Mouse (Mus musculus): ENCODE data around the gene Isoc2a. TPM values are rescaled to one million over a fixed set of nuclear protein-coding genes. Genes with fewer than 3 reads are reported as not detected.

Gene Isoc2a
- total RNA-seq, 1 experiment: 16.1 TPM

DNA sequence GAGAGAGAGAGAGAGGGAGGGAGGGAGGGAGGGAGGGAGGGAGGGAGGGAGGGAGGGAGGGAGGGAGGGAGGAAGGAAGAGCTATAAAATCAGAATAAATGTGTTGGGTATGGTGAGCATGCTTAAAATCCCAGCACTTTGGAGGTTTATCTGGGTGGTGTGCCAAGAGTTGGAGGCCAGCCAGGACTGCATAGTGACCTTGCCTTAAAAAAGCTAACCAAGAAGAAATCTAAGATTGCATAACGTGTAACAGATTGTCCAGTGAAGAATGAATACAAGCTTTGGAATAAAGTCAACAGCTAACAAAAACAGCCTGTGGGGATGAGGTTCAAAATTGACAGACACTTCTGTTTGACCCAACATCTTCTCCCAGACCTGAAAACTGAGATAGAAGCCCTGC lies 13.9 kb upstream of the Isoc2a start:
- H3K9ac ChIP-seq (ENCODE audit: insufficient read depth, low read depth, low read length, poor library complexity, severe bottlenecking): no peak overlapping the region
- H3K36me3 ChIP-seq (ENCODE audit: control insufficient read depth, insufficient read depth, low read length, poor library complexity, severe bottlenecking): no peaks in the 10 kb centered on the region
- peaks cover 6 to 7% of the 10 kb centered on the region in 2 experiments; a peak in 3 of 4 replicates for H3K4me1 ChIP-seq (ENCODE audit: control insufficient read depth in 2 of 2, insufficient read depth in 2 of 2, low read length in 2 of 2, poor library complexity in 1 of 2)
- H3K9me3 ChIP-seq (ENCODE audit: control insufficient read depth, insufficient read depth, low read depth, low read length): no peaks in the 10 kb centered on the region
- TF ChIP-seq HCFC1 (IDR thresholded peaks at IDR 0.05; ENCODE audit: borderline replicate concordance, insufficient read depth, low read length) (no peak), CHD2 (IDR thresholded peaks at IDR 0.05; ENCODE audit: low read depth, low read length) (no peak), MAFK (IDR thresholded peaks at IDR 0.05; ENCODE audit: insufficient read depth, low read depth, low read length) (no peak), ZC3H11A (IDR thresholded peaks at IDR 0.05; ENCODE audit: borderline replicate concordance, low read depth, low read length) (no peak), ZNF384 (IDR thresholded peaks at IDR 0.05; ENCODE audit: low read depth, low read length) (no peak)
- in situ Hi-C loops (cut with MboI; ENCODE audit: low sequenced_read_pairs in 2 of 2, unreplicated experiment in 2 of 2): no loop called here
- DNase-seq (ENCODE audit: low read depth, low spot score): no peak
- no peak overlapping the region for H3K4me3 ChIP-seq (ENCODE audit: insufficient read depth in 1 of 2, low read depth in 1 of 2, low read length in 2 of 2, poor library complexity in 1 of 2, severe bottlenecking in 1 of 2)
- no peak overlapping the region for H3K27ac ChIP-seq (ENCODE audit: insufficient read depth, low read depth, low read length, poor library complexity, severe bottlenecking)

DNA sequence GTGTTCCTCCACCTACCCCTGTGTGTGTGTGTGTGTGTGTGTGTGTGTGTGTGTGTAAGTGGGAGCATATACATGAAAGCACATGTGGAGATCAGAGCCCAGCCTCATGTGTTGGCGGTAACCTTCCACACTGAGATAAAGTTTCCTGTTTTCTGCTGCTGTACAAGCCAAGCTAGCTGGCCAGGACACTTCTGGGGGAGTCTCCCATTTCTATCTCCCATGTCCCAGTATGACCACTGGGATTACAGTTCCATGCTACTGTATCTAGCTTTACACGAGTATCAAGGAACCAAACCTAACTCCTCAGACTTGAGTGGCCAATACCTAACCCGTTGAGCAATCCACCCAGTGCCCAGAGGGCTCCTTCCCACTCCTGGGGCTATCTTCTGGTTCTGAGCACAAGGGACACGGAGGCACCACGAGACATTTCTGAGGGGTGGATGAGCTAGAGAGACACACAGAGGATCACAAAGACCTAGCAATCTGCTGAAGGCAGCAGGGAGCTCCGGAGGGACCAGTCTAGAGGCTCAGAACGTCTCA lies 13.3 kb upstream of the Isoc2a start:
- peaks cover 6 to 7% of the 10 kb centered on the region in 2 experiments; a peak in 3 of 4 replicates for H3K4me1 ChIP-seq (ENCODE audit: control insufficient read depth in 2 of 2, insufficient read depth in 2 of 2, low read length in 2 of 2, poor library complexity in 1 of 2)
- no peak overlapping the region for H3K9ac ChIP-seq (ENCODE audit: insufficient read depth, low read depth, low read length, poor library complexity, severe bottlenecking)
- in situ Hi-C loops (cut with MboI; ENCODE audit: low sequenced_read_pairs in 2 of 2, unreplicated experiment in 2 of 2): no loop called here
- no peak for TF ChIP-seq ZNF384 (IDR thresholded peaks at IDR 0.05; ENCODE audit: low read depth, low read length)
- TF ChIP-seq ZC3H11A (IDR thresholded peaks at IDR 0.05; ENCODE audit: borderline replicate concordance, low read depth, low read length): no peak
- TF ChIP-seq MAFK (IDR thresholded peaks at IDR 0.05; ENCODE audit: insufficient read depth, low read depth, low read length): no peak
- TF ChIP-seq HCFC1 (IDR thresholded peaks at IDR 0.05; ENCODE audit: borderline replicate concordance, insufficient read depth, low read length): no peak
- TF ChIP-seq CHD2 (IDR thresholded peaks at IDR 0.05; ENCODE audit: low read depth, low read length): no peak
- no peaks in the 10 kb centered on the region for H3K9me3 ChIP-seq (ENCODE audit: control insufficient read depth, insufficient read depth, low read depth, low read length)
- no peak overlapping the region for H3K4me3 ChIP-seq (ENCODE audit: insufficient read depth in 1 of 2, low read depth in 1 of 2, low read length in 2 of 2, poor library complexity in 1 of 2, severe bottlenecking in 1 of 2)
- no peak overlapping the region for H3K27ac ChIP-seq (ENCODE audit: insufficient read depth, low read depth, low read length, poor library complexity, severe bottlenecking)
- DNase-seq (ENCODE audit: low read depth, low spot score): no peak
- no peaks in the 10 kb centered on the region for H3K36me3 ChIP-seq (ENCODE audit: control insufficient read depth, insufficient read depth, low read length, poor library complexity, severe bottlenecking)

DNA sequence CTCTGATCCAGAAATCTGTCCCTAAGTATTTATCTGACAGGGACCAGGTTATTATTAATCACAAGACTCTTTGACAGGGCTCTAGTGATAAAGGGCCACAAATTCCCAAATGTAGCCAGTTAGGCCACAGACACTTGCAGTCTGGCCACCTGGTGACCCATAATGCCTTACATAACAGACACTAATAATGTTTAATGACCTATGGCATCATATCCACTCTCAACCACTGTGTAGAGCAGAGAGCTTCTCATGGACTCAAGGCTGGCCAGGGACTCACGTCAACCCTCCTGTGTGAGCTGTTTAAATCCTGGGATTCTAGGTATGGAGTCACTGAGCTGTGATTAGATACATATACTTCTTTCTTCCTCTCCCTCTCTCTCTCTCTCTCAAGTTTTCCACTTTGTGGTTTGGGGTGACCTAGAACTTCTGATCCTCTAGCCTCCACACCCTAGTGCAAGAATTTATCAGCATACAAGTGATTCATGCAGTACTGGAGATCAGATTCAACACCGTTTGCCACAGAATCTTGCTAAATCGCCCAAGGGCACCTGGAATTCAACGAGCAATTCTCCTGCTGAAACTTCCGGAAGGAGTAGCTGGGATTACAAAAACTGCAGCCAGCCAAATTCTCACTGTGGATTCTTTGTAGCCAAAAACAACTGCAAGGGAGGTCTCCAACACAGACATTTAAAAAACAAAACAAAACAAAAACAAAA lies 12.7 kb upstream of the Isoc2a start:
- peaks cover 6 to 7% of the 10 kb centered on the region in 2 experiments; a peak in 3 of 4 replicates for H3K4me1 ChIP-seq (ENCODE audit: control insufficient read depth in 2 of 2, insufficient read depth in 2 of 2, low read length in 2 of 2, poor library complexity in 1 of 2)
- H3K9ac ChIP-seq (ENCODE audit: insufficient read depth, low read depth, low read length, poor library complexity, severe bottlenecking): no peak overlapping the region
- H3K36me3 ChIP-seq (ENCODE audit: control insufficient read depth, insufficient read depth, low read length, poor library complexity, severe bottlenecking): no peaks in the 10 kb centered on the region
- in situ Hi-C loops (cut with MboI; ENCODE audit: low sequenced_read_pairs in 2 of 2, unreplicated experiment in 2 of 2): no loop called here
- no peak for DNase-seq (ENCODE audit: low read depth, low spot score)
- no peaks in the 10 kb centered on the region for H3K9me3 ChIP-seq (ENCODE audit: control insufficient read depth, insufficient read depth, low read depth, low read length)
- no peak overlapping the region for H3K4me3 ChIP-seq (ENCODE audit: insufficient read depth in 1 of 2, low read depth in 1 of 2, low read length in 2 of 2, poor library complexity in 1 of 2, severe bottlenecking in 1 of 2)
- TF ChIP-seq ZC3H11A (IDR thresholded peaks at IDR 0.05; ENCODE audit: borderline replicate concordance, low read depth, low read length): no peak
- TF ChIP-seq ZNF384 (IDR thresholded peaks at IDR 0.05; ENCODE audit: low read depth, low read length): no peak
- no peak for TF ChIP-seq HCFC1 (IDR thresholded peaks at IDR 0.05; ENCODE audit: borderline replicate concordance, insufficient read depth, low read length)
- no peak for TF ChIP-seq CHD2 (IDR thresholded peaks at IDR 0.05; ENCODE audit: low read depth, low read length)
- no peak for TF ChIP-seq MAFK (IDR thresholded peaks at IDR 0.05; ENCODE audit: insufficient read depth, low read depth, low read length)
- no peak overlapping the region; the same call in 1 of the 2 replicates for H3K27ac ChIP-seq (ENCODE audit: insufficient read depth, low read depth, low read length, poor library complexity, severe bottlenecking)

DNA sequence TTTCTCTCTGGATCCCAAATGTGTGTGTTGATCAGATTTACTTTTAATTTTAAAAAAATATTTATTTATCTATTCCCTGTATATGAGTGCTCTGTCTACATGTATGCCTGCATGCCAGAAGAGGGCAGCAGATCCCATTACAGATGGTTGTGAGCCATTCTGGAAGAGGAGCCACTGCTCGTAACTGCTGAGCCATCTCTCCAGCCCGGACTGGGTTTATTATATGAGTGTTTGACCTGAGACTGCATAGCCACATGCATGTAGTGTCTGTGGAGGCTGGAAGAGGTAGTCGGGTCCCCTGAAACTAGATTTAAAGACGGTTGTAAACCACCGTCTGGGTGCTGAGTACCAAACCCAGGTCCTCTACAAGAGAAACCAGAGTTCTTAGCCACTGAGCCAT lies 11.9 kb upstream of the Isoc2a start:
- Histone ChIP-seq H3K4me3 (ENCODE audit: insufficient read depth in 1 of 2, low read depth in 1 of 2, low read length in 2 of 2, poor library complexity in 1 of 2, severe bottlenecking in 1 of 2) (peak overlapping the region; percentile 61 to 91), H3K9me3 (ENCODE audit: control insufficient read depth, insufficient read depth, low read depth, low read length) (no peaks in the 10 kb centered on the region), H3K36me3 (ENCODE audit: control insufficient read depth, insufficient read depth, low read length, poor library complexity, severe bottlenecking) (no peaks in the 10 kb centered on the region), H3K4me1 (ENCODE audit: control insufficient read depth in 2 of 2, insufficient read depth in 2 of 2, low read length in 2 of 2, poor library complexity in 1 of 2) (peaks cover 6 to 7% of the 10 kb centered on the region in 2 experiments; a peak in 3 of 4 replicates), H3K27ac (ENCODE audit: insufficient read depth, low read depth, low read length, poor library complexity, severe bottlenecking) (no peak overlapping the region; the same call in 1 of the 2 replicates), H3K9ac (ENCODE audit: insufficient read depth, low read depth, low read length, poor library complexity, severe bottlenecking) (peak overlapping the region; percentile 69; the same call in 1 of the 2 replicates)
- in situ Hi-C loops (cut with MboI; ENCODE audit: low sequenced_read_pairs in 2 of 2, unreplicated experiment in 2 of 2): no loop called here
- TF ChIP-seq CHD2 (IDR thresholded peaks at IDR 0.05; ENCODE audit: low read depth, low read length) (no peak), ZC3H11A (IDR thresholded peaks at IDR 0.05; ENCODE audit: borderline replicate concordance, low read depth, low read length) (0 out of 2 replicates have a peak, but pooled peaks have one; percentile 55), MAFK (IDR thresholded peaks at IDR 0.05; ENCODE audit: insufficient read depth, low read depth, low read length) (no peak)
- no peak for DNase-seq (ENCODE audit: low read depth, low spot score)

All from ES-E14 (cell line).